Mouse (Mus musculus) liver, adult 2 months (tissue): ENCODE results near the gene Poc1a. TPM values are rescaled to one million over a fixed set of nuclear protein-coding genes. Genes with fewer than 3 reads are reported as not detected.

ENCODE experiments used
- DNase-seq: peaks from one replicate; pipeline ENCODE4 v3.0.0-alpha.2; 2011; ENCODE audit warnings: low read depth, low spot score; ENCODE audit errors: extremely low read depth
- H3K27ac ChIP-seq: fragments of 200-500 bp; replicated peaks from 2 replicates; pipeline ENCODE4 v1.5.1; 2012; ENCODE audit warnings: low read depth, mild to moderate bottlenecking, control low read depth, inconsistent platforms, low read length; ENCODE audit not compliant: insufficient read depth
- H3K27me3 ChIP-seq: fragments of 200-500 bp; 2 replicates; pipeline ENCODE4 v1.6.1; 2012; ENCODE audit warnings: mild to moderate bottlenecking, moderate library complexity, low read length, inconsistent platforms; ENCODE audit not compliant: control insufficient read depth, insufficient read depth
- H3K36me3 ChIP-seq: fragments of 200-500 bp; 2 replicates; pipeline ENCODE4 v1.6.1; 2012; ENCODE audit warnings: low read length, inconsistent platforms; ENCODE audit not compliant: control insufficient read depth, insufficient read depth
- H3K4me1 ChIP-seq: fragments of 200-500 bp; 2 replicates; pipeline ENCODE4 v1.6.1; 2011; ENCODE audit warnings: low read length; ENCODE audit not compliant: control insufficient read depth, insufficient read depth
- H3K4me3 ChIP-seq: fragments of 200-500 bp; 2 replicates; pipeline ENCODE4 v1.5.1; 2011; ENCODE audit warnings: low read depth, mild to moderate bottlenecking, control low read depth, low read length, moderate library complexity; ENCODE audit not compliant: insufficient read depth
- H3K79me2 ChIP-seq: fragments of 200-500 bp; 2 replicates; pipeline ENCODE4 v1.6.1; 2012; ENCODE audit warnings: inconsistent platforms, mild to moderate bottlenecking, low read length, moderate library complexity; ENCODE audit not compliant: control insufficient read depth, insufficient read depth
- H3K9ac ChIP-seq: fragments of 200-500 bp; 2 replicates; pipeline ENCODE4 v1.6.1; 2012; ENCODE audit warnings: low read depth, mild to moderate bottlenecking, control low read depth, inconsistent platforms, low read length
- CTCF ChIP-seq: fragments of 200-500 bp; IDR thresholded peaks from 2 replicates; pipeline ENCODE4 v1.5.1; 2011; ENCODE audit warnings: low read depth, low read length, control low read depth
- POLR2A ChIP-seq: fragments of 200-500 bp; IDR thresholded peaks from 2 replicates; pipeline ENCODE4 v1.6.1; 2011; ENCODE audit warnings: low read length, control low read depth; ENCODE audit not compliant: insufficient read depth; ENCODE audit errors: extremely low read depth
- WGBS: fragments of 180-500 bp; shearing (Covaris S2); methylation state at CpG from one replicate; pipeline ENCODE4 v1.1.7; 2018; 5-methylcytosine and 5-hydroxymethylcytosine counted together
- polyA plus RNA-seq: library from polyadenylated mRNA; depleted of rRNA; stranded (reverse); fragments of >200 nt; gene quantifications from 2 replicates; pipeline ENCODE4 v1.2.3, GENCODE M21; 2012
- total RNA-seq: library from RNA; depleted of rRNA; stranded (reverse); fragments of >200 nt; gene quantifications from 2 replicates; pipeline ENCODE4 v1.2.3, GENCODE M21; 2014

Gene Poc1a
- total and polyA plus RNA-seq, 2 experiments = 1.8 to 3.9 TPM

DNA sequence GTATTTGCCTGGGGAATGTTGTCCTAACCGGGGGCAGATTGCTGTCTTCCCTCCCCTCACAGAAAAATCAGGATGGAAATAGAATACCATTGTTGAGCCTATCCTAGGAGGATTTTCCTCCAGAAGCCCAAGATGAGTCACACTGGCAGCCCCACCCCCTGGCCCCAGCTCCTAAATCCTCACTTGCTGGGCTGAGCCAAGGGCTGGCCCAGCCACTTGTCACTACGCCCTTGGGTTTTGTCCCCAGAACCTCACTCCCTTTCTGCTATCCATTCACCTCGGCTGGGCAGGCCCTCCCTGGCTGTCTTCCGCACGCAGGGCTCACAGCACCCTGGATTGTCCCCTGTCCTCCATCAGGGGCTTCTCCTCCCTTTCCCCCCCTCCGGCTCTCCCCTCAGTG, 64.3 kb downstream of the Poc1a start:
- no peaks in the 10 kb centered on the region for H3K79me2 ChIP-seq
- H3K27ac ChIP-seq = no peak overlapping the region
- H3K9ac ChIP-seq = no peak overlapping the region
- no peaks in the 10 kb centered on the region for H3K27me3 ChIP-seq
- TF ChIP-seq CTCF (no peak), POLR2A (no peak)
- no peak overlapping the region for H3K4me3 ChIP-seq
- 80% methylated on average over 6 of the region's 6 CpGs for WGBS
- H3K36me3 ChIP-seq = no peaks in the 10 kb centered on the region
- DNase-seq = no peak
- no peaks in the 10 kb centered on the region for H3K4me1 ChIP-seq

GRCm38 (mm10) chr9:106345630-106346029, 64.8 kb downstream of the Poc1a start:
- no peak for TF ChIP-seq POLR2A
- no peak for TF ChIP-seq CTCF
- H3K36me3 ChIP-seq = no peaks in the 10 kb centered on the region
- H3K9ac ChIP-seq = no peak overlapping the region
- H3K4me1 ChIP-seq = no peaks in the 10 kb centered on the region
- DNase-seq = no peak
- 91% methylated on average over 6 of the region's 6 CpGs for WGBS
- no peak overlapping the region for H3K27ac ChIP-seq
- no peaks in the 10 kb centered on the region for H3K79me2 ChIP-seq
- no peaks in the 10 kb centered on the region for H3K27me3 ChIP-seq
- no peak overlapping the region for H3K4me3 ChIP-seq

GRCm38 (mm10) chr9:106348281-106348680, 67.4 kb downstream of the Poc1a start:
- H3K4me1 ChIP-seq = no peaks in the 10 kb centered on the region
- H3K27me3 ChIP-seq = no peaks in the 10 kb centered on the region
- DNase-seq = no peak
- no peak overlapping the region for H3K27ac ChIP-seq
- H3K9ac ChIP-seq = no peak overlapping the region
- TF ChIP-seq POLR2A (no peak), CTCF (no peak)
- no peak overlapping the region for H3K4me3 ChIP-seq
- no peaks in the 10 kb centered on the region for H3K79me2 ChIP-seq
- no peaks in the 10 kb centered on the region for H3K36me3 ChIP-seq
- 87% methylated on average over 10 of the region's 10 CpGs for WGBS

- no peaks in the 10 kb centered on the region for H3K27me3 ChIP-seq
- 77% methylated on average over 2 of the region's 2 CpGs for WGBS
- H3K27ac ChIP-seq = no peak overlapping the region
- no peak overlapping the region for H3K9ac ChIP-seq
- no peak for DNase-seq
- TF ChIP-seq POLR2A (no peak), CTCF (peak; percentile 63)
- H3K36me3 ChIP-seq = no peaks in the 10 kb centered on the region
- H3K4me3 ChIP-seq = no peak overlapping the region
- H3K4me1 ChIP-seq = 0 out of 2 replicates have a peak, but pooled peaks cover under 1% of the 10 kb centered on the region
- H3K79me2 ChIP-seq = no peaks in the 10 kb centered on the region
Observed at GRCm38 (mm10) chr9:106349075-106349474, 68.2 kb downstream of the Poc1a start.

GRCm38 (mm10) chr9:106351178-106351577, 70.3 kb downstream of the Poc1a start:
- DNase-seq = no peak
- no peak overlapping the region for H3K9ac ChIP-seq
- TF ChIP-seq POLR2A (no peak), CTCF (peak; percentile 18; the same call in 1 of the 2 replicates)
- 0 out of 2 replicates have a peak, but pooled peaks cover 2% of the 10 kb centered on the region for H3K4me1 ChIP-seq
- H3K27me3 ChIP-seq = no peaks in the 10 kb centered on the region
- WGBS = 69% methylated on average over 6 of the region's 6 CpGs
- no peaks in the 10 kb centered on the region for H3K79me2 ChIP-seq
- H3K27ac ChIP-seq = no peak overlapping the region
- no peak overlapping the region for H3K4me3 ChIP-seq
- no peaks in the 10 kb centered on the region for H3K36me3 ChIP-seq

DNA sequence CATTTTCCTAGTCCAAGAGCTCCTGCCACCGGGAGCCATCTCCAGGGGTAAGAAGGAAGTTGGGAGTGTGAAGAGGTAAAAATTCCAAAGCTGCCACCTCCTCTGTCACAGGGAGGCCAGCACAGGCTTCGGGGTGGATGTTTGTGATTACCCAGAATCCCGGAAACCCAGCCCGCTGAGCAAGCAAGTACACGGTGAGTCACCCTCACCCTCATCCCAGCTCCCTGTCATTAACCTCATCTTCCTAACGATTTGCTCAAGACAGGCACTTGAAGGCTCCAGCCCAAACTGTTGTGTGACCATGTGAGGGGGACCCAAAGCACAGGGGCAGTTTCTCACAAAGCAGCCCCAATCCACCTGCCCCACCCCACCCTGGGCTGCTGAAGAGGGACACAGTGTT, 72.9 kb downstream of the Poc1a start:
- H3K27me3 ChIP-seq = no peaks in the 10 kb centered on the region
- H3K36me3 ChIP-seq = no peaks in the 10 kb centered on the region
- 0 out of 2 replicates have a peak, but pooled peaks cover 2% of the 10 kb centered on the region for H3K4me1 ChIP-seq
- peak overlapping the region; percentile 18; the same call in 1 of the 2 replicates for H3K27ac ChIP-seq
- 37% methylated on average over 6 of the region's 6 CpGs for WGBS
- TF ChIP-seq POLR2A = no peak
- no peak for TF ChIP-seq CTCF
- H3K4me3 ChIP-seq = no peak overlapping the region
- no peak overlapping the region for H3K9ac ChIP-seq
- no peaks in the 10 kb centered on the region for H3K79me2 ChIP-seq
- peak; percentile 6 for DNase-seq
